Mouse (Mus musculus) limb, embryonic 11.5 days (tissue): ENCODE measurements around the gene Ripk1. TPM values are rescaled to one million over a fixed set of nuclear protein-coding genes. Genes with fewer than 3 reads are reported as not detected.

Source experiments
- ATAC-seq: fragments of 200-750 bp; cut with Nextera tagmentation; 2 replicates; pipeline ENCODE4 v1.8.0; 2017; ENCODE audit warnings: low read depth; ENCODE audit not compliant: insufficient number of reproducible peaks, low FRiP score, low TSS enrichment
- DNase-seq: peaks from one replicate; pipeline ENCODE4 v3.0.0-alpha.2; 2015; ENCODE audit warnings: low spot score
- H3K27ac ChIP-seq: fragments of 300-500 bp; sonication (generic); replicated peaks from 2 replicates; pipeline ENCODE4 v1.5.1; 2014; ENCODE audit warnings: low read depth, mild to moderate bottlenecking, low read length
- H3K27me3 ChIP-seq: fragments of 300-500 bp; sonication (generic); 2 replicates; pipeline ENCODE4 v1.6.1; 2014; ENCODE audit warnings: mild to moderate bottlenecking, low read length, mixed read lengths; ENCODE audit not compliant: control insufficient read depth, insufficient read depth
- H3K36me3 ChIP-seq: fragments of 300-500 bp; sonication (generic); 2 replicates; pipeline ENCODE4 v1.6.1; 2014; ENCODE audit warnings: mild to moderate bottlenecking, low read length, moderate library complexity, mixed read lengths; ENCODE audit not compliant: control insufficient read depth, insufficient read depth
- H3K4me1 ChIP-seq: fragments of 300-500 bp; sonication (generic); 2 replicates; pipeline ENCODE4 v1.6.1; 2014; ENCODE audit warnings: low read length, mixed read lengths; ENCODE audit not compliant: control insufficient read depth, insufficient read depth
- H3K4me2 ChIP-seq: fragments of 300-500 bp; sonication (generic); 2 replicates; pipeline ENCODE4 v1.6.1; 2014; ENCODE audit warnings: low read depth, mild to moderate bottlenecking, moderate library complexity; ENCODE audit not compliant: severe bottlenecking
- H3K4me3 ChIP-seq: fragments of 300-500 bp; sonication (generic); 2 replicates; pipeline ENCODE4 v1.5.1; 2014; ENCODE audit warnings: low read depth, low read length
- H3K9ac ChIP-seq: fragments of 300-500 bp; sonication (generic); 2 replicates; pipeline ENCODE4 v1.6.1; 2014; ENCODE audit warnings: mild to moderate bottlenecking, low read length
- H3K9me3 ChIP-seq: fragments of 300-500 bp; sonication (generic); 2 replicates; pipeline ENCODE4 v1.6.1; 2016; ENCODE audit warnings: low read length; ENCODE audit not compliant: control insufficient read depth
- WGBS: fragments of 180-500 bp; shearing (Covaris S2); extraction: QIAGEN DNeasy Blood & Tissue Kit; methylation state at CpG from one replicate; pipeline ENCODE4 v1.1.7; 2014; 5-methylcytosine and 5-hydroxymethylcytosine counted together
- polyA plus RNA-seq: library from polyadenylated mRNA; unstranded; fragments of >200 nt; fragmentation: Nextera tagmentation; extraction: Ambion mirVana; gene quantifications from 2 replicates; pipeline ENCODE4 v1.2.1, GENCODE M21; 2014

The Ripk1 gene
- polyA plus RNA-seq, 1 experiment from 2014 or later: 11.0 TPM

DNA sequence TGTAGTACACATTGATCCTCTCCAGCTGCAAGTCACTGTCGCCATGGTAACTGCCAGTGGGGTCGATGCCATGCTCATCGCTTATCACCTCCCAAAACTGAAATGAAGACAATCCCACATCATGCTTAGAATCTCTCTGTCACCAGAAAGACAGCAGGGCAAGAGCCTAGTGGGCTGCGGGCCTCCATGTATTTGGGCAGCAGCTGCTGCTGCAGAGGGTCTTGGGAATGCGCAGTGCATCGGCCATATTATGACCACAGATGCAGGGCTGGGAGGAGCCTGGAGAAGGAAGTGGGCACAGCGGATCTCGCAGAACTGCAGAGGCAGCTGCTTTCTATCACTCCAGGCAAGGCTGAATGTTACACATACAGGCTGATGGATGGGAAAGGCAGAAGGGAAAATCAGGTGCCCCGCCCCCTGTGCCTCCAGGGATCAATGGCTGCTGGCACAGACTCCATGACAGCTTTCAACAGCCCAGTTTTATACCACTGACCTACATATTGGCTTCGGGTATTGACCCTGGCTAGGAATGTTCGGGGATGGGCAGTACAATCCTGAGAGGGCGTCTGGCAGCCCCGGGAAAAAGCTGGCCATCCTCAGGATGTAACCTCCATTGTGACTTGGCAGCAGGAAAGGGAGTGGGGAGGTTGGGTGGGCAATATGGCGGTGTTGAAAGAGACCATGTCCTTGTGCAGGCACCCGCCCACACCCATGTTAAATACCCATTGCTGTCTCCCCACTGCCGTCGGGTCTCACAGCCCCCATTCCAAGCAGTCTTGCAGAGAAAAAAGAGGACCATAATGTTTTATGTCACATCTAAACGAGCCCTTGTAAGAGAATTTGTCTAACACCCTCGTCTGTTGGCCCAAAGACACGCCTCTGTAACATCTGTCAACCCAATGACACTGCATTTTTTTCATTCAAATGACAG lies 74.7 kb downstream of the Ripk1 start:
- Histone ChIP-seq H3K4me2 (peak overlapping the region; percentile 92), H3K36me3 (no peaks in the 10 kb centered on the region), H3K9me3 (no peaks in the 10 kb centered on the region), H3K4me3 (peak overlapping the region; percentile 56), H3K9ac (no peak overlapping the region), H3K4me1 (0 out of 2 replicates have a peak, but pooled peaks cover 4% of the 10 kb centered on the region), H3K27ac (no peak overlapping the region), H3K27me3 (no peaks in the 10 kb centered on the region)
- ATAC-seq (0 out of 2 replicates have a peak, but pooled peaks have one; percentile 34), DNase-seq (peak; percentile 38)
- WGBS: 56% methylated on average over 20 of the region's 20 CpGs

DNA sequence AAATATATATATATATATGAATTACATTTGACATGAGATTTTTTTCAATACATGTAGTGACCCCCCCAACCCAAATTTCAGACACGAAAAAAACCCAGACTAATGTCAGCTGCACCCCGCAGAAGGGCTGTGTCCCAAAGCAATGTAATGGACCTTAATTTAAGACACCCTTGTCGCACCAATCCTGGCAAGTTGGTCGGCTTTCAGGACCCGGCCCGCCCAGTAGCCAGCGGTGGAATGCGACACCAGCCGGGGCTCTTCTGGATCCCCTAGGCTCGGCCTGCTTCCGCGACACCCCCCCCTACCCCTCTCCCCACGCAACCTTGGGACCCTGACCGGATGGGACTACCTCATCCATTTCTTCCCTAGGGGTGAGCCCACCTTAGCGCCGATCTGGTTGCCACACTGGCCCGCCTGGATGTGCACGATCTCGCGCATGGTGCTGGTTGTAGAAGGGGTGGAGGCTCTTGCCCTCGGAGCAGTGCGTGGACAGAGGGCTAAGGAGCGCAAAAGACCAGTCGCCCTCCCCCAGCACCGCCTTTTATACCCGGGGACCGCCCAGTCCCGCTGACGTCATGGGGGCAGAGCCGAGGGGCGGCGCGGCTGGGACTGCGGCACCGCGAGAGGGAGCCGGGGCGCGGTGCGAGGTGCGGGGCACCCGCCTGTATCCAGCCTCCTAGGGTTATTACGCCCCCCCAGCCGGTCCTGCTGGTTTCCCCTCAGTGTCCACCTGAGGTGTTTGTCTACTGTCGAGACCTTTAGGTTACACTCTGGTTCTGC lies 75.5 kb downstream of the Ripk1 start, which contains the start of gene Tubb2a:
Tubb2a (minus strand) TSS at position 516 of the 780 bp plus-strand sequence.
- 2% methylated on average over 45 of the region's 45 CpGs for WGBS
- ATAC-seq (peak; percentile 88), DNase-seq (peak; percentile 91)
- Histone ChIP-seq H3K27ac (no peak within 1 kb of the TSS), H3K4me1 (0 out of 2 replicates have a peak, but pooled peaks cover 4% of the 10 kb centered on the region), H3K36me3 (no peaks in the 10 kb centered on the region), H3K9me3 (no peaks in the 10 kb centered on the region), H3K4me3 (peak within 1 kb of the TSS; percentile 56), H3K9ac (peak within 1 kb of the TSS; percentile 62), H3K27me3 (no peaks in the 10 kb centered on the region), H3K4me2 (peak within 1 kb of the TSS; percentile 92)

DNA sequence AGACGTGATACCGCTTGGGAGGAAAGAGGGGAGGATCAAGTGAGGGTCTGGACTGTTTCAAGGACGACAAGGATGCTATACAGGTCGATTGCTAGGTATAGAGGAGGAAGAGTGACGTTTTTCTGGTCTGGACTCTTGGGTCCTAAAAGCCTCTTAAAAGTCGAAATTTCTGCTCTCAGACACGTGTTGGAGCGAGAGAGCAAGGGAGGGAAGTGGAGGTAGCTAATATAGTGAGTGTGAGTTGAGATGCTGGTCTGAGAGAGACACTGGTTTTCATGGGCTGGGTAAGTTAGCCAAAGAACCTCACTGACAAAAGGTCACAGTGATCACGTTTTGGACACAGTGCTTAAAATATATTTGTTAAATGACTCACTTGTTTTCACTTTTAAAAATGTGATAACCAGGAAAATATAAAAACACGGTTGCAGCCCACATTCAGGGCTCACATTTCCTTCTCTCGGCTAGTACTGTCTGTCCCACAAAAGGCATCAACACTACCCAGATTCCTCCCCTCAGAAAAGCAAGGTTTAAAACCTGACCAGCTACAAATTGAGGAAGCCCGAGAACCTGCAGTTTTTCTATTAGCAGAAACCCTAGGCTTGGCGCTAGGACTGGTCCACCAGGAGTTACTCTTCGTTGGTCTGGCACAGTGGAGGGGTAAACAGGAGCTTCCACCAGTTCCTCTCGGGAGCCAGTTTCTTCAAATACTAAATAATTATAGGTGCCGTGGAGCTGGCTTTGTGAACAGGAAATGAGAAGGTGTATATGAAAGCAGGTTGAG lies 76.5 kb downstream of the Ripk1 start:
- ATAC-seq: 0 out of 2 replicates have a peak, but pooled peaks have one; percentile 18
- no peaks in the 10 kb centered on the region for H3K27me3 ChIP-seq
- no peak overlapping the region for H3K27ac ChIP-seq
- DNase-seq: no peak
- H3K36me3 ChIP-seq: no peaks in the 10 kb centered on the region
- H3K4me3 ChIP-seq: no peak overlapping the region
- H3K9ac ChIP-seq: no peak overlapping the region
- peak overlapping the region; percentile 92; the same call in 1 of the 2 replicates for H3K4me2 ChIP-seq
- 0 out of 2 replicates have a peak, but pooled peaks cover 4% of the 10 kb centered on the region for H3K4me1 ChIP-seq
- WGBS: 32% methylated on average over 16 of the region's 16 CpGs
- H3K9me3 ChIP-seq: no peaks in the 10 kb centered on the region

DNA sequence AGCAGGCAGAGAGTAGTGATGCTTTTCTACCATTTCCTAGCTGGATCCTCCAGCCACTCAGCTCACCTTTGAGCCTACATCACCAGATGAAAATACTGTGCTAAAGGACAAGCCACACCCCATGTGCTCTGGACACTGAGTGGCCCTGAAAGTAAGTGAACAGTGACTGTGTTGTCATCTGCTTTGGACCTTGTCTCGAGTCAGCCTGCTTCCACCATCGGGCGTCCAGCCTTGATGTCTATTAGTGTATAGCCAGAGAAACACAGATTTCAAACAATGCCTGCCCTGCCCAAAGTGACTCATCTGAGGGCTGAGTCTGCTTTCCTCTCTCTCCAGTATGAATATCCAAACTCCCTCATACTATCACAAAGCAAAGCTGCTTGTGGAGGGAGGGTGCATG lies 77.6 kb downstream of the Ripk1 start:
- no peaks in the 10 kb centered on the region for H3K9me3 ChIP-seq
- ATAC-seq: no peak
- no peak overlapping the region for H3K27ac ChIP-seq
- 89% methylated on average over 3 of the region's 3 CpGs for WGBS
- no peaks in the 10 kb centered on the region for H3K36me3 ChIP-seq
- no peak overlapping the region for H3K4me3 ChIP-seq
- no peak for DNase-seq
- H3K9ac ChIP-seq: no peak overlapping the region
- 0 out of 2 replicates have a peak, but pooled peaks cover 4% of the 10 kb centered on the region for H3K4me1 ChIP-seq
- no peaks in the 10 kb centered on the region for H3K27me3 ChIP-seq
- no peak overlapping the region for H3K4me2 ChIP-seq

DNA sequence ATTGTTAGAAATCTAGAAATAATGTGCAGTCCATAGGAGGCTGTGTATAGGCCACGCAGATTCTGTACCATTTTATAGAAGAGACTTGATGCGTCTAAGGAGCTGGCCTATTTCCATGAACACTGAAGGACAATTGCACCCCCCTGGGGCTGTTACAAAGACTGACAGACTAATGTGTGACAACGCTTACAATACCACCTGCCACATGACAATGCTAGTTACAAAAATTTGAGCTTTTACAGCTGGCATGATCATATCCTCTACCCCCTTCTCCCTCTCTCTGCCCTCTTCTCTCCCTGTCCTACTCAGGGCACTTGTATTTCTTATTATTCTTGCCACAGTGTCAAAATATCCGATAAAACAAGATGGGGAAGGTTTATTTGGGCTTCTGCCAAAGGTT lies 79.8 kb downstream of the Ripk1 start:
- no peaks in the 10 kb centered on the region for H3K9me3 ChIP-seq
- H3K9ac ChIP-seq: no peak overlapping the region
- no peak for DNase-seq
- no peak overlapping the region for H3K4me3 ChIP-seq
- H3K27me3 ChIP-seq: no peaks in the 10 kb centered on the region
- no peaks in the 10 kb centered on the region for H3K36me3 ChIP-seq
- H3K4me2 ChIP-seq: no peak overlapping the region
- 88% methylated on average over 4 of the region's 4 CpGs for WGBS
- H3K4me1 ChIP-seq: 0 out of 2 replicates have a peak, but pooled peaks cover 4% of the 10 kb centered on the region
- no peak for ATAC-seq
- H3K27ac ChIP-seq: no peak overlapping the region

DNA sequence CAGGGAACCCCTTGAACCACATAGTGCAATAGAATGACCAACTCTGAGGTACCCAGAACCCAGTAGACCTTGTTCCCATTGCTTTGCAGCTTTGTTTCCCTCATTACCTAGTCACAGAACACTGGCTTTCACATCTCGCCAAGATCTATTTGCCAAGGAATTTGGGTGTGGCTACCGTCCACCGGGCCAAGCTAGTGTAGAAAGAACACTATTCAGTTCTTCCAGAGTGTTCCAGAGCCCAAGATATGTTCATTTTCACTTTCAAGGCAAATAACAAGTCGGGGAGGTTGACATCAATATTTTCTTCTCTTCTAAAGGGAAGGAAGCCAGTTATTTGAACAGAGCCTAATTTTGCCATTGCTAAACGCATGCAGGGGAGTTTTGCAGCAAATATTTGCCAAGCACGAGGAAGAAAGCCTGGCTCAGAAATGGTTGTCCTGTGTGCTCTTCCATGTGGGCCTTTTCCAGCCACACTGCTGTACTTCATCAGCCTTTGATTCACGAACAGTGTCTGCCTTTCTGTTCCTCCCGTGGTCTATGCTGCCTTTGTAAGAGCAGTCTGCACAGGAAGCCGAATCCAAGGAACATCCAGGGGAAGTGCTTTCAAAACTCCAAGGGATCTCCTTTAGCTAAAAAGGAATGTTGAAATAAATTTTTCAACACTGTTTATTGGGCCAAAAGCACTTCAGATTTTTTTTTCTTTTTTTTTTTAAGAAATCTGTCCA lies 82.0 kb downstream of the Ripk1 start:
- DNase-seq: no peak

More for the DNA sequence above, 82.0 kb downstream of the Ripk1 start:
- WGBS: 80% methylated on average over 9 of the region's 9 CpGs
- Histone ChIP-seq H3K4me2 (no peak overlapping the region), H3K27ac (no peak overlapping the region), H3K4me1 (no peaks in the 10 kb centered on the region), H3K27me3 (no peaks in the 10 kb centered on the region), H3K36me3 (no peaks in the 10 kb centered on the region), H3K9me3 (no peaks in the 10 kb centered on the region), H3K4me3 (no peak overlapping the region), H3K9ac (no peak overlapping the region)
- ATAC-seq: no peak
